Mouse (Mus musculus): Measurements from ENCODE around the gene Ntn1. TPM values are rescaled to one million over a fixed set of nuclear protein-coding genes. Genes with fewer than 3 reads are reported as not detected.

Ntn1 gene
- polyA plus RNA-seq, 1 experiment from 2014 or later, result 58.7 TPM

DNA sequence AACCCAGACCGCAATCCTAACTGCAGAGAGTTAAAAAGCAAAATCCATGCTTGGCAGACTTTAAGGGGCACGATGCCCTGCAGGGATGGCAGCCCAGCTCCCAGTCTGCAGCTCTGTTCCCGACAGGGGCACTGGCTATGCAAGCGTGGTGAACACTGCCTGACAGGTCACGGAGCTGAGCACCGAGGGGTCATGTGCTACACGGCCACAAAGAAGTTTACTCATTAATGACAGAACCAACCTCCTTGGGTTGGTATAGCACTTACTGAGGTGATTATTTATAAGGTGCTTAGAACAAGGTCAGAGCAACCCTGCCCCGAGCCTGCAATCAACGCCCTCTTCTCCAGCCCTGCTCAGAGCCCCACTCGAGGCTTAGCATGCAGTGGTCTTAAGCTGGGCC, 27.5 kb downstream of the Ntn1 start:
- Histone ChIP-seq H3K4me1 (peaks cover 31% of the 10 kb centered on the region), H3K9me3 (replicated peaks) (no peaks in the 10 kb centered on the region), H3K27me3 (peaks cover 35% of the 10 kb centered on the region), H3K36me3 (no peaks in the 10 kb centered on the region), H3K27ac (no peak overlapping the region), H3K9ac (no peak overlapping the region), H3K4me2 (replicated peaks) (no peak overlapping the region), H3K4me3 (no peak overlapping the region)
- no peak for ATAC-seq (ENCODE audit: low FRiP score)
- 64% methylated on average over 10 of the region's 10 CpGs for WGBS

GRCm38 (mm10) chr11:68371609-68372008, 29.0 kb downstream of the Ntn1 start:
- no peaks in the 10 kb centered on the region for H3K36me3 ChIP-seq
- peaks cover 26% of the 10 kb centered on the region for H3K4me1 ChIP-seq
- H3K27me3 ChIP-seq, result peaks cover 26% of the 10 kb centered on the region
- no peak for ATAC-seq (ENCODE audit: low FRiP score)
- H3K9ac ChIP-seq, result no peak overlapping the region
- H3K27ac ChIP-seq, result no peak overlapping the region
- no peaks in the 10 kb centered on the region for H3K9me3 ChIP-seq (replicated peaks)
- WGBS, result 51% methylated on average over 11 of the region's 11 CpGs
- H3K4me3 ChIP-seq, result no peak overlapping the region
- H3K4me2 ChIP-seq (replicated peaks), result no peak overlapping the region

- H3K27me3 ChIP-seq, result no peaks in the 10 kb centered on the region
- no peaks in the 10 kb centered on the region for H3K36me3 ChIP-seq
- no peaks in the 10 kb centered on the region for H3K9me3 ChIP-seq (replicated peaks)
- 73% methylated on average over 8 of the region's 8 CpGs for WGBS
- no peak overlapping the region for H3K4me3 ChIP-seq
- H3K9ac ChIP-seq, result no peak overlapping the region
- H3K4me1 ChIP-seq, result no peaks in the 10 kb centered on the region
- ATAC-seq (ENCODE audit: low FRiP score), result no peak
- H3K27ac ChIP-seq, result no peak overlapping the region
- no peak overlapping the region for H3K4me2 ChIP-seq (replicated peaks)
Observed at GRCm38 (mm10) chr11:68356901-68357300, 43.7 kb downstream of the Ntn1 start.

DNA sequence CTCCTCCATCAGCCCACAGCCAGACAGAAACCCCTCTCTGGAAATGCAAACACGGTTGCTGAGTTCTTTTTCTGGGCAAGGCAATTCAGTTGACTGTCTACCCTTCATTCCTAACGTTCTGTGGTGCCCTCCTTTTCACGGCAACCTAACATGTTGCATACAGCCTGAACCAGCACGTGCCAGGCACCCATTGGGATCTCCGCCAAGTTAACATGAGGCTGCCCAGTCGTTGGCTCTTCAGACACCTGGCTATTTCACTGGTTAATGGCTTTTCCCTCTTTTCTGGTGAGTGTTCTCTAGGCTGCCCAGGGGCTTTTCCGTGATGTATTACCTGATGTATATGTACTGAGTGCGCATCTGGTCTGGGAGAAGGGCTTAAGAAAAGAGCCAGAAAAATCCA, 45.1 kb downstream of the Ntn1 start:
- H3K4me1 ChIP-seq, result no peaks in the 10 kb centered on the region
- 72% methylated on average over 8 of the region's 8 CpGs for WGBS
- ATAC-seq (ENCODE audit: low FRiP score), result no peak
- no peaks in the 10 kb centered on the region for H3K9me3 ChIP-seq (replicated peaks)
- H3K4me3 ChIP-seq, result no peak overlapping the region
- H3K36me3 ChIP-seq, result no peaks in the 10 kb centered on the region
- no peaks in the 10 kb centered on the region for H3K27me3 ChIP-seq
- no peak overlapping the region for H3K9ac ChIP-seq
- no peak overlapping the region for H3K4me2 ChIP-seq (replicated peaks)
- H3K27ac ChIP-seq, result no peak overlapping the region

DNA sequence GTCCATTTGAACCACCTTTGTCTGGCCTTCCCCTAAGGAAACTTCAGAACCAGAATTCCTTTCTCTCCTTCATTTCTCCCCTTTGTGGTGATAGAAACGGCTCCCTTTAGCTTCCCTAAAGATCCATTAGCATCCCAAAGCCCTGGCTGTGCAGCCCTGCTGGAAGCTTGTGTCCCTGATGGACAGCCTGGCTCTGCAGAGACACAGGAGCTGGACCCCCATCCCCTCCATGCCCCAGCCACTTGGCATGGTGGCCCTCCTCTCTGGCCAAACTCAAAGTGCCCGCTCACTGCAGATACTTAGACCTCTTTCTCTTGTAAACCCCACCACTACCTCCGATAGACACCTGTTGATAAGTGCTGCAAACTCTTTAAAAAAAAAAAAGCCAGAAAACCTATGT, 45.8 kb downstream of the Ntn1 start:
- no peak for ATAC-seq (ENCODE audit: low FRiP score)
- no peak overlapping the region for H3K4me2 ChIP-seq (replicated peaks)
- no peak overlapping the region for H3K9ac ChIP-seq
- WGBS, result 60% methylated on average over 3 of the region's 3 CpGs
- no peak overlapping the region for H3K4me3 ChIP-seq
- no peaks in the 10 kb centered on the region for H3K27me3 ChIP-seq
- H3K9me3 ChIP-seq (replicated peaks), result no peaks in the 10 kb centered on the region
- H3K27ac ChIP-seq, result no peak overlapping the region
- no peaks in the 10 kb centered on the region for H3K4me1 ChIP-seq
- H3K36me3 ChIP-seq, result no peaks in the 10 kb centered on the region

GRCm38 (mm10) chr11:68352236-68352635, 48.4 kb downstream of the Ntn1 start:
- no peak overlapping the region for H3K4me2 ChIP-seq (replicated peaks)
- H3K4me1 ChIP-seq, result no peaks in the 10 kb centered on the region
- H3K27me3 ChIP-seq, result no peaks in the 10 kb centered on the region
- H3K27ac ChIP-seq, result no peak overlapping the region
- H3K9me3 ChIP-seq (replicated peaks), result no peaks in the 10 kb centered on the region
- no peaks in the 10 kb centered on the region for H3K36me3 ChIP-seq
- WGBS, result 59% methylated on average over 6 of the region's 6 CpGs
- H3K4me3 ChIP-seq, result no peak overlapping the region
- no peak for ATAC-seq (ENCODE audit: low FRiP score)
- H3K9ac ChIP-seq, result no peak overlapping the region

GRCm38 (mm10) chr11:68348851-68349250, 51.8 kb downstream of the Ntn1 start:
- H3K9me3 ChIP-seq (replicated peaks), result no peaks in the 10 kb centered on the region
- no peak for ATAC-seq (ENCODE audit: low FRiP score)
- H3K27me3 ChIP-seq, result no peaks in the 10 kb centered on the region
- H3K36me3 ChIP-seq, result no peaks in the 10 kb centered on the region
- 87% methylated on average over 12 of the region's 12 CpGs for WGBS
- no peak overlapping the region for H3K4me3 ChIP-seq
- H3K9ac ChIP-seq, result no peak overlapping the region
- H3K4me1 ChIP-seq, result no peaks in the 10 kb centered on the region
- no peak overlapping the region for H3K27ac ChIP-seq
- no peak overlapping the region for H3K4me2 ChIP-seq (replicated peaks)

DNA sequence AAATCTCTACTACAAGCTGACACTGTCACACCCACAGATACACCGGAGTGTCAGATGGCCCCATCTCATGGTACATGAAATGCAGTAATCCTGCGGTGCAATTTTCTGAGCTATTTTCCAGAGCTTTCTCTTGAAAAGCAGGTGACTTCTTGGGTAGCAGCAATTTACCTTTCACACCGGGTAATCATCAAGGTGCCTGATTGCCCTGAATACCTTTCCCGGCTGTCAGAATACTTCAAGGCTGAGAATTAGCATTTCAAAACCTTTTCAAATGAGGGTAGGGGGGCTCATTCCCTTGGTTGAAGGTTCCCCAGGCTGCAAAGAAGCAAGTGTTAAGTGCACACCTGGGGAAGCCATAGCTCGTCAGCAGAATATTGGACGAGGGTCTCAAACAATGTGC, 52.5 kb downstream of the Ntn1 start:
- Histone ChIP-seq H3K27ac (no peak overlapping the region), H3K36me3 (no peaks in the 10 kb centered on the region), H3K9ac (no peak overlapping the region), H3K4me3 (no peak overlapping the region), H3K9me3 (replicated peaks) (no peaks in the 10 kb centered on the region), H3K4me2 (replicated peaks) (no peak overlapping the region), H3K27me3 (no peaks in the 10 kb centered on the region), H3K4me1 (no peaks in the 10 kb centered on the region)
- no peak for ATAC-seq (ENCODE audit: low FRiP score)
- 55% methylated on average over 6 of the region's 6 CpGs for WGBS

DNA sequence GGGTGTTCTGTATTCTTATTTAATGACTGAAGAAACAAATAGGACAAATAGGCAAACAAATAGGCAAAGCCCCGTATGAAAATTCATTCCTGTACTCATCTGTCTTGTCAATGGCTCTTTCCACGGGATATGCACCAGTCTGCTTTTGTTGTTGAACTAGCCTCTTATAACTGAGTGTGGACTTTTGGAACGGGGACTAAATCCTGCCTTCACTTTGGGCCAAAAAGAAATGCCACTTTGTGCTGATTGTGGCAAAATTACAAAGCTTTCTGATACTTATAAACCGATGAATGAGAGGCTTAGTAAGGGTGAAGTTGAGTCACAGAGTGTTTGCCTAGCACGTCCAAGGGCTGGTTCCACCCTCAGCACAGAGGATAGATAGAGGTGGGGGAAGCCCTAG, 53.1 kb downstream of the Ntn1 start:
- Histone ChIP-seq H3K4me1 (peaks cover under 1% of the 10 kb centered on the region; the same call in 1 of the 2 replicates), H3K36me3 (no peaks in the 10 kb centered on the region), H3K9ac (no peak overlapping the region), H3K4me3 (no peak overlapping the region), H3K9me3 (replicated peaks) (no peaks in the 10 kb centered on the region), H3K27me3 (no peaks in the 10 kb centered on the region), H3K27ac (no peak overlapping the region), H3K4me2 (replicated peaks) (no peak overlapping the region)
- ATAC-seq (ENCODE audit: low FRiP score), result no peak
- 86% methylated on average over 5 of the region's 5 CpGs for WGBS

DNA sequence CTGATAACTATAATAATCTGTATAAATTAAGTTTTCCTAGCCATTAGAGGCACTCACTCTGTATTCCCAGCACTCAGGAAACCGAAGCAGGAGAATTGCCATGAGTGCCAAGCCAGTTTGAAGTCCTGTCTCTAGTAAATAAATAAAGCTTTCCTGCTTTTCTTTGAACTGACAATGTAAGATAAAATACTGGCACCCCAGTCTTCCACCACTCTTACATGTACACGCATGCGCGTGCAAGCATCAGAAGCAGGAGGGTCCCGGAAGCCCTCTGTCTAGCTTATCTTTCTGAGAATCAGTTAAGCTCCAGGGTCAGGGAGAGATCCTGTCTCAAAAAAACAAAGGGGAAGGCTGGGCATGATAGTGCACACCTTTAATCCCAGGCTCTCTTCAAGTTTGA, 54.5 kb downstream of the Ntn1 start:
- no peaks in the 10 kb centered on the region for H3K36me3 ChIP-seq
- no peak overlapping the region for H3K27ac ChIP-seq
- 98% methylated on average over 5 of the region's 5 CpGs for WGBS
- H3K9me3 ChIP-seq (replicated peaks), result no peaks in the 10 kb centered on the region
- H3K27me3 ChIP-seq, result no peaks in the 10 kb centered on the region
- no peak overlapping the region for H3K4me3 ChIP-seq
- peaks cover 11% of the 10 kb centered on the region for H3K4me1 ChIP-seq
- H3K9ac ChIP-seq, result no peak overlapping the region
- ATAC-seq (ENCODE audit: low FRiP score), result no peak
- no peak overlapping the region for H3K4me2 ChIP-seq (replicated peaks)

GRCm38 (mm10) chr11:68344221-68344620, 56.4 kb downstream of the Ntn1 start:
- no peaks in the 10 kb centered on the region for H3K36me3 ChIP-seq
- no peak overlapping the region for H3K27ac ChIP-seq
- H3K4me2 ChIP-seq (replicated peaks), result no peak overlapping the region
- no peaks in the 10 kb centered on the region for H3K27me3 ChIP-seq
- 80% methylated on average over 9 of the region's 9 CpGs for WGBS
- H3K4me1 ChIP-seq, result peaks cover 13% of the 10 kb centered on the region
- ATAC-seq (ENCODE audit: low FRiP score), result no peak
- no peak overlapping the region for H3K4me3 ChIP-seq
- H3K9ac ChIP-seq, result no peak overlapping the region
- H3K9me3 ChIP-seq (replicated peaks), result no peaks in the 10 kb centered on the region

GRCm38 (mm10) chr11:68342761-68343160, 57.9 kb downstream of the Ntn1 start:
- 83% methylated on average over 5 of the region's 5 CpGs for WGBS
- no peak for ATAC-seq (ENCODE audit: low FRiP score)
- no peaks in the 10 kb centered on the region for H3K9me3 ChIP-seq (replicated peaks)
- H3K4me1 ChIP-seq, result peaks cover 13% of the 10 kb centered on the region
- H3K9ac ChIP-seq, result no peak overlapping the region
- no peak overlapping the region for H3K27ac ChIP-seq
- no peaks in the 10 kb centered on the region for H3K36me3 ChIP-seq
- no peak overlapping the region for H3K4me3 ChIP-seq
- H3K4me2 ChIP-seq (replicated peaks), result no peak overlapping the region
- H3K27me3 ChIP-seq, result no peaks in the 10 kb centered on the region

DNA sequence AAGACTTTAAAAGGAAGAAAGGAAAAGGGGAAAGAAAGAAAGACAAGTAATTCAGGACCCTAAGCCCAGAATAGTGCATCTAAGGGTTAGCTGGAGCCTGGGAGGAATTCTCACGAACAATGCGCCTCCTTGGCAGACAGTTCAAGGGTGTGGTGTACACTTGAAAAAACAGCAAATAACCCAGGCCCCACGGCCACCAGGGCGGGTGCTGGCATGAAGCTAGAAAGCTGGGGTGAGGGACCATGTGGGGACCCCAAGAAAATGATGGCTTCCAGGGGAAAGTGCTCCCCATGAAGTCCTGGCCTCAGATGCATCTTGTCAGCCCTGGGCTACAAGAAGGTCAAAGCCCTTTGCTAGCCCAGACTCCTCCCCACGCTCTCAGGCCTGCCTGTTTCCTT, 58.6 kb downstream of the Ntn1 start:
- WGBS, result 76% methylated on average over 5 of the region's 5 CpGs
- no peak for ATAC-seq (ENCODE audit: low FRiP score)
- Histone ChIP-seq H3K4me2 (replicated peaks) (no peak overlapping the region), H3K4me1 (peaks cover 13% of the 10 kb centered on the region), H3K27ac (no peak overlapping the region), H3K9me3 (replicated peaks) (no peaks in the 10 kb centered on the region), H3K4me3 (no peak overlapping the region), H3K27me3 (no peaks in the 10 kb centered on the region), H3K9ac (no peak overlapping the region), H3K36me3 (no peaks in the 10 kb centered on the region)

Measured in hindbrain, embryonic 12.5 days (tissue).